Mouse (Mus musculus): ENCODE measurements at regions not wholly inside any gene's neighbourhood (a gene's known extent, or its start where the extent isn't known, plus 50 kb on each side); places are given as distances from the start of the nearest gene placed in this dataset.

GRCm38 (mm10) chr13:26088727-26089126 is 681.2 kb downstream of the Hdgfl1 start:
- ATAC-seq (no peak), DNase-seq (no peak)
- H3K27me3 ChIP-seq (ENCODE audit: insufficient read depth, low read length): no peaks in the 10 kb centered on the region
- no peaks in the 10 kb centered on the region for H3K9me3 ChIP-seq (ENCODE audit: low read length)
- 67% methylated on average over 3 of the region's 3 CpGs for WGBS (ENCODE audit: insufficient replicate concordance)
- no peaks in the 10 kb centered on the region for H3K4me1 ChIP-seq (ENCODE audit: insufficient read depth)
- TF ChIP-seq CTCF (IDR thresholded peaks at IDR 0.05; ENCODE audit: low read depth): no peak
- no peak for TF ChIP-seq EP300 (IDR thresholded peaks at IDR 0.05; ENCODE audit: low read depth)
- no peak overlapping the region for H3K27ac ChIP-seq (ENCODE audit: low read depth)
- H3K4me3 ChIP-seq (ENCODE audit: low read depth, low read length): no peak overlapping the region
- no peak overlapping the region for H3K9ac ChIP-seq (replicated peaks)
- no peak overlapping the region for H3K4me2 ChIP-seq (ENCODE audit: low read depth, low read length)
- no peaks in the 10 kb centered on the region for H3K36me3 ChIP-seq (replicated peaks; ENCODE audit: insufficient read depth, low read length)

GRCm38 (mm10) chr13:26080814-26081213 is 689.2 kb downstream of the Hdgfl1 start:
- H3K4me3 ChIP-seq (ENCODE audit: low read depth, low read length): no peak overlapping the region
- H3K9ac ChIP-seq (replicated peaks): no peak overlapping the region
- ATAC-seq (no peak), DNase-seq (no peak)
- no peak overlapping the region for H3K27ac ChIP-seq (ENCODE audit: low read depth)
- no peaks in the 10 kb centered on the region for H3K4me1 ChIP-seq (ENCODE audit: insufficient read depth)
- no peaks in the 10 kb centered on the region for H3K9me3 ChIP-seq (ENCODE audit: low read length)
- TF ChIP-seq EP300 (IDR thresholded peaks at IDR 0.05; ENCODE audit: low read depth) (no peak), CTCF (IDR thresholded peaks at IDR 0.05; ENCODE audit: low read depth) (no peak)
- H3K36me3 ChIP-seq (replicated peaks; ENCODE audit: insufficient read depth, low read length): no peaks in the 10 kb centered on the region
- H3K27me3 ChIP-seq (ENCODE audit: insufficient read depth, low read length): no peaks in the 10 kb centered on the region
- H3K4me2 ChIP-seq (ENCODE audit: low read depth, low read length): no peak overlapping the region
- WGBS (ENCODE audit: insufficient replicate concordance): 76% methylated on average over 2 of the region's 2 CpGs

- ATAC-seq: no peak
- Histone ChIP-seq H3K4me1 (ENCODE audit: insufficient read depth) (no peaks in the 10 kb centered on the region), H3K27me3 (ENCODE audit: insufficient read depth, low read length) (no peaks in the 10 kb centered on the region), H3K36me3 (replicated peaks; ENCODE audit: insufficient read depth, low read length) (no peaks in the 10 kb centered on the region), H3K4me2 (ENCODE audit: low read depth, low read length) (no peak overlapping the region), H3K4me3 (ENCODE audit: low read depth, low read length) (no peak overlapping the region), H3K9me3 (ENCODE audit: low read length) (no peaks in the 10 kb centered on the region), H3K27ac (ENCODE audit: low read depth) (no peak overlapping the region), H3K9ac (replicated peaks) (no peak overlapping the region)
- DNase-seq: no peak
- 64% methylated on average over 4 of the region's 4 CpGs for WGBS (ENCODE audit: insufficient replicate concordance)
- TF ChIP-seq EP300 (IDR thresholded peaks at IDR 0.05; ENCODE audit: low read depth): no peak
- TF ChIP-seq CTCF (IDR thresholded peaks at IDR 0.05; ENCODE audit: low read depth): no peak
Measured at GRCm38 (mm10) chr13:26080302-26080701, 689.7 kb downstream of the Hdgfl1 start.

GRCm38 (mm10) chr13:26079362-26079761 is 690.6 kb downstream of the Hdgfl1 start:
- no peaks in the 10 kb centered on the region for H3K36me3 ChIP-seq (replicated peaks; ENCODE audit: insufficient read depth, low read length)
- no peak for TF ChIP-seq EP300 (IDR thresholded peaks at IDR 0.05; ENCODE audit: low read depth)
- no peak for TF ChIP-seq CTCF (IDR thresholded peaks at IDR 0.05; ENCODE audit: low read depth)
- 74% methylated on average over 1 of the region's 1 CpGs for WGBS (ENCODE audit: insufficient replicate concordance)
- no peak for ATAC-seq
- no peaks in the 10 kb centered on the region for H3K4me1 ChIP-seq (ENCODE audit: insufficient read depth)
- no peaks in the 10 kb centered on the region for H3K27me3 ChIP-seq (ENCODE audit: insufficient read depth, low read length)
- no peak for DNase-seq
- H3K4me2 ChIP-seq (ENCODE audit: low read depth, low read length): no peak overlapping the region
- no peak overlapping the region for H3K9ac ChIP-seq (replicated peaks)
- no peak overlapping the region for H3K27ac ChIP-seq (ENCODE audit: low read depth)
- no peaks in the 10 kb centered on the region for H3K9me3 ChIP-seq (ENCODE audit: low read length)
- no peak overlapping the region for H3K4me3 ChIP-seq (ENCODE audit: low read depth, low read length)

- Histone ChIP-seq H3K9me3 (ENCODE audit: low read length) (no peaks in the 10 kb centered on the region), H3K4me1 (ENCODE audit: insufficient read depth) (no peaks in the 10 kb centered on the region), H3K27ac (ENCODE audit: low read depth) (no peak overlapping the region), H3K36me3 (replicated peaks; ENCODE audit: insufficient read depth, low read length) (no peaks in the 10 kb centered on the region), H3K9ac (replicated peaks) (no peak overlapping the region), H3K4me3 (ENCODE audit: low read depth, low read length) (no peak overlapping the region), H3K4me2 (ENCODE audit: low read depth, low read length) (no peak overlapping the region), H3K27me3 (ENCODE audit: insufficient read depth, low read length) (no peaks in the 10 kb centered on the region)
- TF ChIP-seq EP300 (IDR thresholded peaks at IDR 0.05; ENCODE audit: low read depth): no peak
- TF ChIP-seq CTCF (IDR thresholded peaks at IDR 0.05; ENCODE audit: low read depth): no peak
- no peak for ATAC-seq
- WGBS (ENCODE audit: insufficient replicate concordance): 30% methylated on average over 2 of the region's 2 CpGs
- DNase-seq: no peak
Measured at GRCm38 (mm10) chr13:26061322-26061721, 708.6 kb downstream of the Hdgfl1 start.

- Histone ChIP-seq H3K27me3 (ENCODE audit: insufficient read depth, low read length) (no peaks in the 10 kb centered on the region), H3K4me1 (ENCODE audit: insufficient read depth) (no peaks in the 10 kb centered on the region), H3K4me3 (ENCODE audit: low read depth, low read length) (no peak overlapping the region), H3K9me3 (ENCODE audit: low read length) (no peaks in the 10 kb centered on the region), H3K9ac (replicated peaks) (no peak overlapping the region), H3K27ac (ENCODE audit: low read depth) (no peak overlapping the region), H3K36me3 (replicated peaks; ENCODE audit: insufficient read depth, low read length) (no peaks in the 10 kb centered on the region), H3K4me2 (ENCODE audit: low read depth, low read length) (no peak overlapping the region)
- TF ChIP-seq CTCF (IDR thresholded peaks at IDR 0.05; ENCODE audit: low read depth): no peak
- TF ChIP-seq EP300 (IDR thresholded peaks at IDR 0.05; ENCODE audit: low read depth): no peak
- no peak for ATAC-seq
- DNase-seq: no peak
Measured at GRCm38 (mm10) chr13:26037699-26038098, 732.3 kb downstream of the Hdgfl1 start.

- WGBS (ENCODE audit: insufficient replicate concordance): 74% methylated on average over 3 of the region's 3 CpGs
- TF ChIP-seq EP300 (IDR thresholded peaks at IDR 0.05; ENCODE audit: low read depth) (no peak), CTCF (IDR thresholded peaks at IDR 0.05; ENCODE audit: low read depth) (no peak)
Measured at GRCm38 (mm10) chr13:26026386-26026785, 743.6 kb downstream of the Hdgfl1 start.

More at GRCm38 (mm10) chr13:26026386-26026785, 743.6 kb downstream of the Hdgfl1 start:
- H3K4me1 ChIP-seq (ENCODE audit: insufficient read depth): no peaks in the 10 kb centered on the region
- DNase-seq: no peak
- H3K36me3 ChIP-seq (replicated peaks; ENCODE audit: insufficient read depth, low read length): no peaks in the 10 kb centered on the region
- ATAC-seq: no peak
- no peaks in the 10 kb centered on the region for H3K9me3 ChIP-seq (ENCODE audit: low read length)
- H3K4me2 ChIP-seq (ENCODE audit: low read depth, low read length): no peak overlapping the region
- no peak overlapping the region for H3K4me3 ChIP-seq (ENCODE audit: low read depth, low read length)
- no peak overlapping the region for H3K9ac ChIP-seq (replicated peaks)
- H3K27me3 ChIP-seq (ENCODE audit: insufficient read depth, low read length): no peaks in the 10 kb centered on the region
- H3K27ac ChIP-seq (ENCODE audit: low read depth): no peak overlapping the region
